Mouse (Mus musculus) cerebellum, postnatal 10 days (tissue): ENCODE data around the gene Dnal4.
"Not testable (repeated sequence)": the region's sequence is repeated elsewhere in the genome, so short reads cannot be mapped to it uniquely, and the experiment has no call there.

Source experiments
- DNase-seq, 2 experiments: peaks; one replicate each; pipeline ENCODE4 v3.0.0; 2021; ENCODE audit warnings: mixed read lengths in 2 of 2

Dnal4 gene

DNA sequence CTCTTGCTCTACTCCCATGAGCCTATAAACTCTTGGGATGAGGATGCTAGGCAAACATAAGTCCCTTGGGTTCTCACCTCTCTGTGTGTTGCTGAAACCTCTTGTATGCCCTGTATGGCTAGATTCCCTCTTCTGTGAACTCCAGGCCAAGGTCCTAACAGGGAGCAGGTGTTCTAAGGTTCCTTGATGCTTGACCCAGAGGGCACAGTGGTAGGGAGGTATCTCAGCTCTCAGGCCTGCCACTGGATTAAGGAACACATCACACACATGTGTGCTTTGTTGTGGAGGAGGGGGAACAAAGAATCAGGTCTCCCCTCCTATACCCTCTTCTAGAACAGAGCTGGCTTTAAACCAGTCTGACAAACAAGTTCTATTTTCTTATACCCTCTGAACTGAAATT lies at the start of gene Dnal4:
Gene Dnal4, minus strand, starts transcription at position 101 of the 400 bp plus-strand sequence.
- DNase-seq, result no peak

DNA sequence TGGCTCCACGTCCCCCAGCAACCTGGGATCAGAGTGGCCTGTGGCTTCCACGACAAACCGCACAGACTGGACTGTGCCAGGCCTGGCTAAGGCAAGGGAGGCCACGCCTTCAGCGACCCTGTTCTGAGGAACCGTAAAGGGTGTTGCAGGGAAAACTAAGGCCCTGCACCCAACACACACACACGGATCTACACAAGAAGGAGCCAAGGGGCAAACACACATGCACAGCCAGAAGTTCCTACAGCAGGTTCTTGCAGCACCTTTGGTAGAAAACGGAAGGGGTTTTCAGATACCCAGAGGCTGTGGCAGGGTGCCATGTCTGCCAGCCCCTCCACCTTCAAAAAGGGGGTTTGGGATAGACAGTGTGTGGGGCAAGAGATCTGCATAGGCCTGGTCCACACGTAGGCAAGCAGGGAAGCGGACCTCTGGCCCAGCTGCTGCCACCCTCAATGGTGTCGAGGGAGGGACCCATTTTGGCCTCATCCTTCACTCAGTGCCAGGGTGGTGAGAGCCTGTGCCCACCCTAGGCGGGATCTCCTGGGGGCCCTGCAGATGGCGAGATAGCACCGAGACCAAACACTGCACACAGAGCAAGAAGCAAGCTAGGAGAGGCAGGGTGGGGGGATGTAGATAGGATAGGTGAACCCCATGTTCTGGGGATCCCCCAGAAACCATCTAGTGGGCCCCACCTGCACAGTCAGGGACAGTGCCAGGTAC lies 49.6 kb upstream of the Dnal4 start:
- DNase-seq, result peak; percentile 38 to 50

- peak; percentile 33 to 34 for DNase-seq
Measured at GRCm38 (mm10) chr15:79826221-79826935, 48.7 kb upstream of the Dnal4 start.

GRCm38 (mm10) chr15:79825146-79825825 lies 47.6 kb upstream of the Dnal4 start:
- DNase-seq, result peak; percentile 51 to 63

GRCm38 (mm10) chr15:79823588-79824280 lies 46.1 kb upstream of the Dnal4 start:
- DNase-seq, result peak; percentile 45 to 61

DNA sequence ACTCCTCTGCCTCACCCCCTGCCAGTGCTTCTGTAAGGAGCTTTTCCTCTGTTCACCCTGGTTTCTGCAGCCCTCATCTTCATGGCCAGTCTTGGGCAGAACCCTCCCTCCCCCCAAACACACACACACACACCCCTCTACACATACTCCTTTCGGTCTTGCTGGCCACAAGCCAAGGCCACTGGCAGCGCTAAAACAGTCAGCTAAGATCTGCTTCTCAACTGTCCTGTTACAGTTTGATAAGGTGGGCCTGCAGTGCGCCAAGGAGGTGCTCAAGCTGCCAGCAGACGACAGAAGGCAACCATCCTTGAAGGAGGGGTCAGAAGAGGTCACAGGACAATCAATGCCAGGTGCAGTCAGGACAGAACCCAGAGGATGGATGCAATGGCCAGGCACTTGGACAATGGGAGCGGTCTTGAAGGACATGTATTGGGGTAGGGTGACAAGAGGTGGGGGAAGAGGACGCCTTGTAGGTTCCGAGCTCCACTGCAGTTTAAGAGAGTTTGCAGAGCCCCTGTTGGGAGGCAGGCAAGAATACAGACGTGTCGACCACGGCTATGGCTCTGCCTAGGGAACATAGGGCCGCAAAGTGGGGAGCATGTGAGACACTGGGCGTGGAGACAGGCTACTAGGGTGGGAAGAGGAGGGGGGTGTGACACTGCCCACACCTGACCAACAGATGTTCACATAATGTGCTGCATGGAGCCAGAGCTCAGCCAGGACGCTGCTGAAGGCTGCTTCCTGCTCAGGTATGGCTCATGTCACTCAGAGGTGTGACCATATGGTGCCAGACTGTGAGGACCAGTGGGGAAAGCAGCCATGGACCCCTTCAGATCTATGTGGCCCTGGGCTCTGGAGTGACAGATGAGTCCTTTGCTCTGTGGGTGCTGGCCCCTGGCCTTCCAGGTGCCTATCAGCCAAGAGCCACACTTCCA lies 44.9 kb upstream of the Dnal4 start:
- peak; percentile 76 to 83 for DNase-seq

DNA sequence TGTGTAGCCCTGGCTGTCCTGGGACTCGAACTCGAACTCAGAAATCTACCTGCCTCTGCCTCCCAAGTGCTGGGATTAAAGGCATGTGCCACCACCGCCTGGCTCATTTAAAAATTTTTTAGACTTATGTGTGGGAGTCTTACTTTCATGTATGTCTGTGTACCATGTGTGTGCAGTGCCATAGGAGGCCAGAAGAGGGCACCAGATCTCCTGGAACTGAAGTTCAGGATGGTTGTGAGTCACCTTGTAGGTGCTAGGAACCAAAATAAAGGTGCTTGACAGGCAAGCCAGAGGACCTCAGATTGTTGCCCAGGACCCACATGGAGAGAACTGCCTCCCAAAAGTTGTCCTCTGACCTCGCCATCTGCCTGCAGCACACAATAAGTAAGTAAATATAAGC lies 40.7 kb upstream of the Dnal4 start:
- peak in 1 of 2 experiments; percentile 35 for DNase-seq

- no peak for DNase-seq
Measured at GRCm38 (mm10) chr15:79813666-79814258, 36.1 kb upstream of the Dnal4 start.

DNA sequence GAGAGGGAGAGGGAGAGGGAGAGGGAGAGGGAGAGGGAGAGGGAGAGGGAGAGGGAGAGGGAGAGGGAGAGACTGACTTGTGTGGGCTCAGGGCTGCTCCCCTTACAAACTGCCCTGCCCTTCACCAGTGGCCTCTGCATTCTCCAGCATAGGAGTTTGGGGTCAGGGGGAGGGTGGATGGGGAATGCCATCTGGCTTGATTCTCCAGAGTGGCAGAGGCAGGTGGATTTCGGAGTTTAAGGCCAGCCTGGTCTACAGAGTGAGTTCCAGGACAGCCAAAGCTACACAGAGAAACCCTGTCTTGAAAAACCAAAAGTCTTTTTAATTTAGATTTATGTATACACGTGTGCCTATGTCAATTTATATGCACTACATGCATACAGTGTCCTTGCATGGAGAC lies 35.2 kb upstream of the Dnal4 start:
- DNase-seq, result not testable (repeated sequence)

DNA sequence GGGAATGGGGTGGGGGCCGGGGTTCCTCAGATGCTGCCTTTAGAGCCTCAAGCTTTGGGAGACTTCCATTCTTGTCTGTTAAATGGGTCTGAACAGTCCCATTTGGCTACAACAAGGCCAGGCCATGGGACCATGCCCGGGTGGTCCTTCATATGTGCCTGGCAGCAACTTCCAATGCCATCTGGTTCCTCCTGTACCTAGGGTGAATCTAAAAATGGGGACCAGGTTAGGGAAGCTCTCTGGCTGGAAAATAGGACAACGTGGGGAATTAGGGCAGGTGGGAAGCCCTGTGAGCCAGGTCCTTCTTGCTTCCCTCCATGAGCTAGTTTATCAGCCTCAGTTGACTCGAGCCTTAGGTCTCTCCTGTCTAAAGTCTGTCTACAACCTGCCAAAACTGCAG lies 33.3 kb upstream of the Dnal4 start:
- peak in 1 of 2 experiments; percentile 71 for DNase-seq

DNA sequence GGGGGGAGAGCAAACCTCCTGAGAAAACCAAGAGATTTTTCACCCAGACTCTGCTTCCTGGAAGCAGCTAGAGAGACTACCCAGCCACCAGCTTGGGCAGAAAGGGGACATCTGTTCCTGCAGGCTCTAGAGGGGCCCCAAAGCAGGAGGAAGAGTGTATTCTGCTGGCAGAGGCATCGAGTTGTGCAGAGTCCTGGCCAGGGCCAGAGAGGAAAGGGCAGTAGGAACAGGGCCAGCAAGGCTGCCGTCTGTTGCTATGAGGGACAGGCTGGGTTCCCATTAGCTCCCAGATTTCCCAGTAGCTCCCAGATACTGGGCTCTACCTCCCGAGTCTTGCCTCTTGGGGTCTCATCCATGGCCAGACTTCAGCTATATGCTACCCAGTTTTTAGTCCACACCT lies 32.4 kb upstream of the Dnal4 start:
- peak; percentile 91 to 94 for DNase-seq

GRCm38 (mm10) chr15:79808658-79809057 lies 31.0 kb upstream of the Dnal4 start:
- peak; percentile 72 to 76 for DNase-seq

DNA sequence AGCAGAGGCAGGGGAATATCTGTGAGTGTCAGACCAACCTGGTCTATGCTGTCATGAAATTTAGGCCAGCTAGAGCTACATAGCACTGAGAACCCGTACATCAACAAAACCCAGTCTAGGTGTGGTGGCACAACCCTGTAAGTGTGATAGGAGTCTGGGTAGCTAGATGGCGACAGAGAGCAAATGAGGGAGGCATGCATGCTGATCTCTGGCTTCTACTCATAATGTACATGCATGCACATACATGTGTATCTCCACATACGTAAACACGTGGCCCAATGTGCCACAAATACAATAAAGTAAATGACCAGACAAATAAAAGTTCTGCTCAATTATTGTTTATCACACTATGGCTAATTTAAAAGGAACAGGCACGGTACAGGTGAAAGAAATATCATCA lies 30.5 kb upstream of the Dnal4 start:
- peak; percentile 90 to 92 for DNase-seq

- peak in 1 of 2 experiments; percentile 57 for DNase-seq
Measured at GRCm38 (mm10) chr15:79807050-79807449, 29.4 kb upstream of the Dnal4 start.

- no peak for DNase-seq
Measured at GRCm38 (mm10) chr15:79805246-79805645, 27.6 kb upstream of the Dnal4 start.

GRCm38 (mm10) chr15:79804352-79805071 lies 26.9 kb upstream of the Dnal4 start, which contains the start of gene Nptxr:
Nptxr (minus strand) TSS chr15:79804766.
- DNase-seq, result peak; percentile 82 to 84

DNA sequence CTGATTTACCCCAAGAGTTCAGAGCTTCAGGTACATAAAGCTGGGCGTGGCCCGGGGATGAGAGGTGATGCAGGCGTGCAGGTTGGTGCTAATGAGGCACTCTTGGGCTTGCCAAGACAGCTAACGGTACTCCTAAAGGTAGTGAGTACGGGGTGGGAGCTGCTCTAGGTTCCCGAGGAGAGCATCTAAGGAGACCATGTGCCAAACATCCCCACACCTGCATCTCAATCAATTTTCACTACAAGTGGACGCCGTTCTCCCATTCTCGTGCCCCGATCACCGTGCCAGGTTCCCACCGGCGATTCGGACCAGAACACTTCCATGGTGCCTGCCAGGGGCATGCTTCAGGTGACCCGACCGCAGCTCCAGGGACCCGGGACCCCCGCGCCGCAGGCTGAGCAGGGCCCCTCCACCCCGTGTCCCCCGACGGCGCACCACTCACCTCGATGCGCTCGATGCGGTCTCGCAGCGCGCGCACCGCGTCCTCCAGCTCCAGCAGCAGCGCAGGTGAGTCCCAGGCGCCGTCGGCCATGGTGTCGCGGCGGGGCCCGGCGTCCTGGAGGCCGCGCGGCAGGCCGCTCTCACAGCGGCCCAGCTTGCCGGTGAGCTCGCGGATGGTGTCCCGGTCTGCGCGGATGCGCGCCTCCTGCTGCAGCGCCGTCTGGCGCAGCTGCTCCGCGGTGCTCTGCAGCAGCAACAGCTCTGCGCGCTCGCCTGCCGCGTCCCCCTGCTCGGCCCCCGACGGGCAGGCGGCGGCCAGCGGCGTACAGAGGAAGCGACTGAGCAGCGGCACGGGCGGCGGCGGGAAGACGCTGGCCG lies 26.1 kb upstream of the Dnal4 start:
- peak in 1 of 2 experiments; percentile 52 for DNase-seq

DNA sequence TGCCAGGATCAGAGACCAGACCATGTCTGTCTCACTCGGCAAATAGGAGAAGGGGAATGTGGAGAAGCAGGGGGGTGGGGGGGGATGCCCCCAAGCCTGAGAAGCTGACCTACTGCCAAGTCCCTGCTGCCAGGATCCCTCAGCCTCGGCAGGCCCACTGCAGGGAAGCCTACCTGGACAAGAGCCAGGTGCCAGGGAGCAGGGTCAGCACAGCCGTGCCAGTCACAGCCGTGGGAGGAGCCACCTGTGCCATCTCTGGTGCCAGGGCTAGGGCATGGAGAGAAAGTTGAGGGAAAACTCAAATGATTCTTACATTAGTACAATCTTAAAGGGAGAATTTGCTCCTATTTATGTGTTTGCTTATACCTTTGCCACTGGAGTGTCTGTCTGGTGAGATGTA lies 24.7 kb upstream of the Dnal4 start:
- peak; percentile 73 to 88 for DNase-seq

DNA sequence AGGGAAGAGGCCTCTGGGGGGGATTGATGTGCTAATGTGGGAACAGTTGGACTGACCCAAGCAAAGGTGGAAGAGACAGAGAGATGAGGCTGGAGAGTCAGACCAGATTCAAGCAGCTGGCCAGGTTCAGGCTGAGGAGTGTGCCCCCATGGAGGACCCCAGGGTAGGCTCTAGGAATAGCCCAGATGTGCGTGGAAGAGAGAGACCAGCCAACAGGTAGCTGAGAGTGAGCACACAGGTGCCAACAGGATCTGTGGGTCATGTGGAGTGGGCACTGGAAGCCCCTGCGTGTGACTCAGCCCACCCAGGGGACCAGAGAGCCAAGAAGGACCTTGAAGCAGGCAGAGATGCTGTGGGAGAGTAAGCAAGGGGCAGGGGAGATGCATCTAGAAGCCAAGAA lies 24.0 kb upstream of the Dnal4 start:
- peak; percentile 8 to 9 for DNase-seq

DNA sequence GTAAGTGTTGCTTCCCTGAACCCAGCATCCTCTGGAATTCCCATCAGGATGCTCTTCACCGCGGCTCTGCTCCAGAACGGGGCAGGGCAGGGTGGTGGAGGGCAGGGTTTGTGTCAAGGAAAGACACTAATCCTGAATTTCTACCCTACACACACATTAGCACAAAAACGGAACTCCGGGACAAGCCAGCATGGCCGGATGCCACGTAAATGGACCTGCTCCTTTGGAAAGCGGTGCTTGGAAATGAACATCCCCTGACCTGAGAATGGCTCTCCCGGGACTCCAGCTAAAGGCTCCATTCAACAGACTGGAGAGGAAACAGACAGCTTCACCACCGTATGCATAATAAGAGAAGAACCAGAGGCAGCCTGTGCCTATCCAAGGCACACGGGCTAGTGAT lies 23.1 kb upstream of the Dnal4 start:
- DNase-seq, result peak; percentile 37 to 40
